Mouse (Mus musculus): ENCODE data around the gene Ifnb1. TPM values are rescaled to one million over a fixed set of nuclear protein-coding genes. Genes with fewer than 3 reads are reported as not detected.
"Not testable (repeated sequence)": the region's sequence is repeated elsewhere in the genome, so short reads cannot be mapped to it uniquely, and the experiment has no call there.

The Ifnb1 gene
- total RNA-seq (2021) = not detected
- long read RNA-seq, experiment 1 = 0 reads
- long read RNA-seq, experiment 2 = 0 reads

DNA sequence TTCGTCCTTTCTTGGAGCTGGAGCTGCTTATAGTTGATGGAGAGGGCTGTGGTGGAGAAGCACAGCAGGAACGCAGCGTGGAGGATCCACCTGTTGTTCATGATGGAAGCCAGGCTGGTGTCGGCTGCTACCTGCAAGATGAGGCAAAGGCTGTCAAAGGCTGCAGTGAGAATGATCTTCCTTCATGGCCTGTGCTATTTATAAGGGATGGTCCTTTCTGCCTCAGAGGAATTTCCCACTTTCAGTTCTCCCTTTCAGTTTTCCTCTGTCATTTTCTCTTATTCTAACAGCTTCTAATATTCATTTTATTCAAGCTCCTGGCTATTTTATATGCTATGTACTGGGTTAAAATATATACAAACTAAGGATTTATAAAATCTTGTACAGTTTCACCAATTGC lies at the start of gene Ifnb1:
TSS of gene Ifnb1 (minus strand) at position 101 of the 400 bp plus-strand sequence.
- no peak for DNase-seq (ENCODE audit: low spot score in 2 of 2)

DNA sequence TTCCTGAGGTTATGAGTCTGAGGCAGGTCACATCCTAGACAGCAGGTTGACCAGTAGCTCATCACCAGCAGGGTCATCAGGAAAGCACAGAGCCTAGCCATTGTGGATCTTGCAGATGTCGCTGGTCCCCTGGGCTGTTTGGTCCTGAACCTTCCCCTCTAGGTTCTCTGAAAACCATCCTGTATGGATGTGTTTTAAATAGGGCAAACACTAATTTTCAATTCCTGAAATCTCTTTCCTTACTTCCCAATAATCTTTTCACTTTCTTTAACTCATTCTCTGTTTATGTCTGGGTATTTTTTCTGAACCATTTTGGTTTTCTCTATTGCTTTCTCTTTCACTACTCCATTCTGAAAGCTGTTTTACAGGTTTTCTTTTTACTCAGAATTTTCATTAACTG lies 49.1 kb upstream of the Ifnb1 start, which contains the start of gene Ifna14:
TSS of gene Ifna14 (minus strand) at position 101 of the 400 bp plus-strand sequence.
- DNase-seq (ENCODE audit: low spot score in 2 of 2) = no peak

DNA sequence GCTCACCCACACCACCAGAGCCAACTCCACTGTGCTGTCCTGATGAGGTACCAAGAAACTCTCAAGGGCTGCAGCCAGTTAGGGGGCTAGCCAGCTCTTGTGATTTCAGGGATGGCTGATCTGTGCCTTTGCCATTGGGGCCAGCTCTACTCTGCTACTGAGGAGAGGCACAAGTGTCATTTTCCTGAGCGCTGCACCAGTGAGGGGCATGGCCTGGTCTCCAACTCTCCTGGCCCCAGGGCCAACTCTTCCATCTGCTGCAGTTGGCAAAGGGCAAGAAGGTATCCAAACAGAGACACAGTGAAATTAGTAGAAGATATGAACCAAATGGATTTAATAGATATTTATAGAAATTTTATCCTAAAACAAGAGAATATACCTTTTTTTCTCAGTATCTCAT lies 39.2 kb upstream of the Ifnb1 start:
- DNase-seq (ENCODE audit: low spot score in 2 of 2) = no peak

DNA sequence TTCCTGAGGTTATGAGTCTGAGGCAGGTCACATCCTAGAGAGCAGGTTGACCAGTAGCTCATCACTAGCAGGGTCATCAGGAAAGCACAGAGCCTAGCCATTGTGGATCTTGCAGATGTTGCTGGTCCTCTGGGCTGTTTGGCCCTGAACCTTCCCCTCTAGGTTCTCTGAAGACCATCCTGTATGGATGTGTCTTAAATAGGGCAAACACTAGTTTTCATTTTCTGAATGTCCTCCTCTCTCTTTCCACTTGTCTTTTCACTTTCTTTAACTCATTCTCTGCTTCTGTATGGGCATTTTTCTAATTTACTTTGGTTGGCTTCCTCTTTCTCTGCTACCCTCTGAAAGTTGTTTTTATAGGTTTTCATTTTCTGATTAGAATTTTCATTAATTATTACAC lies 35.6 kb upstream of the Ifnb1 start, which contains the start of gene Ifna15:
TSS of gene Ifna15 (minus strand) at position 101 of the 400 bp plus-strand sequence.
- not testable (repeated sequence) for DNase-seq (ENCODE audit: low spot score in 2 of 2)

DNA sequence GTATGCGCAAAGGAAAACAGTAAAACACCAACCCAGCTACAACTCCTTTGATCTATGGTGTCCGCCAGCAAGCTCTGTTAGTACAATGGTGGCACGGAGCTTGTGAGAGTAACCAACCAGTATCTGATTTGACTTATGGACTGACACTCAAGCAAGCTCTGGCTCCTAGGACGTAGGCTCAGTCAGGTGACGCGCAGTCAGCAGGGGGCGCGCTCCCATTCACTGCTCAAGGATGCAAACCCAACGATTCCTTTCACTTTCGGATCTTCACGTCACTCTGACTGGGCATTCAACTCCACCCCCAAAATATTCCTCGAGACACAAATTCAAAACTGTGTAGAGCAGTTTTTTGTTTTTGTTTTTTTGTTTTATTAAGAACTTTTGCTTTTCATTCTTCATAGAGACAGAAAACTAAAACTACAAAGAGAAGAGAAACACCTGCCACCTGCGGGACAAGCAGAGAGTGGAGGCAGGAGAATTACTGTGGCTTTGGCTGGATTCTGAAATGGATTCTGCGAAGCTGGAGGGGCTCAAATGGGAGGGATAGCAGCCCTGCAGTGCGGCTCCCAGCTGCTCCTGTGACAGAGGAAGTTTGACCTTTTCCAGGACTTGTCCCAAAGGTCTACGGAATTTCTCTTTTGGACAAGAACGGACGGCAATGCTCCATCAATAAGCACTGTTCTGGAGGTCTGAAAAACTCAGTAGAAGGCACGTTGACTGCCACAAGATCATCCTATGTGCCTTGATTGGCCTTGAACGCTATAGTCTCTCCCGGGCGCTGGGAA lies 27.8 kb upstream of the Ifnb1 start:
- peak; percentile 43 to 59 for DNase-seq (ENCODE audit: low spot score in 2 of 2)

DNA sequence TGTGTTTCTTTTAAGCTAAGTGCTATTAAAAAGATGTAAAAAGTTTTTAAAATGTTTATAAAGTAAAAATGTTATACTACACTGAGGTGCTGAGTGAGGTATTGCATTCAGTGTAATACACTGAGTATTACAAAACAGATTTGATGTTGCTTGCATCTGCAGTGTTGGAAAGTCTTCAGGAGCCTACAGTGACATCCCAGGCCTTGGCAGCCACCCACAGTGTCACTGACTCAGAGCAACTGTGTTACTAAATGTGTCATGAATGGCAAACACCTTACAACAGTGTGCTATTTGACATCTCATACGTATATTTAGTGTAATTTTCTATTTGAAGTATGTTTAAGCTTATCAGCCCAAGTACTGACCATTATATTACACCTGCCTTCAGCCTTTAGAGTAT lies 25.4 kb upstream of the Ifnb1 start:
- DNase-seq (ENCODE audit: low spot score in 2 of 2) = no peak

DNA sequence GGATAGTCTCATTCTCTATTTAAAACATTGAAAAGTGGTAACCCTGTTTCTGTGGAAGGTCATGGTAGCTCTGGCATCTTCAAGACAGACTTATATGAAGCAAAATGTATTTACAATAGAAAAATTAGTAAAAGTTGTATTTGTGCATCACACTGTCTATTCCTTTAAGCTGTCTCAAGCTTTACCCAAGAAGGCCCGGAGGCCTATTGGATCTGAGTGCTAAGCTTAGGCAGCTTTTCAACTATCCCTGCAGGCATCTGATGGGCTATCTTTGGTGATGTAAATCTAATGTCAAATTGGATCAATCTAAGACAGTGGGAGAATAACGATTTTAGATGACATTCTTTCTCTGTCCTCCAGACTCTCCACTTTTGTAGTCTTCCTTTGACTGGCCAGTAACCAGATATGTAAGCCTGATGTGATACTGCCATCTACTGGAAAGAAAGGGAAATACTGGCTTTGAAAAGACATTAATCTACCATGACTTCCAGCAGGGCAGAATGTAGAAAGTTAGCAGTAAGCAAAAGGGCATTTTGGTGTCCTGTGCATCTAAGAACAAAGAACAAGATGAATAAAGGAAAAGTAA lies 21.2 kb upstream of the Ifnb1 start:
- no peak for DNase-seq (ENCODE audit: low spot score in 2 of 2)

DNA sequence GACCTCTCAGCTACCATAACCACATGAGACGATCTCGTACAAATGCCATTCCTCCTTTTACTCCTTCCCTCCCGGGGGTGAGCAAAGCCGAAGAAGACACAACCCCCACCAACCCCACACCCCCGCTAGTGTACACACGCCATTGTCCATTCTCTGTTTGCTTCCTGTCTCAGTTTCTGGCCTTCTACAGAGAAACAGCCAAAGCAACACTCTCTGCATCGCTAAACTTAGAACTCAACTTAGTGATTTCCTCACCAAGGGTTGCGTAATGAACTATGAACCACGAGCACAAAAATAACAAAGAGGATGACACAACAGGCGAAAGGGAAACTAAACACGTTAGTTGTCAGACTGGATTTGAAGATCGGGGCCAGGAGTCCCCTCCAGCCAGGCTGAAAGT lies 14.8 kb upstream of the Ifnb1 start:
- DNase-seq (ENCODE audit: low spot score in 2 of 2) = no peak

DNA sequence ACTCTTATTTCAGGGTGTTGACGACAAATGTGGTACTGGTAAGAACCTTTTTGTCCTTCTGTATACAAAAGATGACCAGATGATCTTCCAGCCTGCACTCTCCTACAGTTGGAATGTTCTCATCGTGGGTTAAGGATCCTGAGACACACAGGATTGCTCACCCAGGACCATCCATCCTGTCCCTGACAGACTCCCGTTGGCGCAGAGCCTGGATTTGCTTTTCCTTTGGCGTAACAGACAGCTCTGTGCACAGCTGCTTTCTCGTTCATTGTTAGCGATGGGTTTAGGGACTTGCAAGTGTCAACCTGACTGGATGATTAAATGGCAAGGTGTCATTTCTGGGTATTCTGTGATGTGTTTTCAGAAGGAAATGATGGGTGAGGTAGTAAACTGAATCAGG lies 14.1 kb upstream of the Ifnb1 start:
- no peak for DNase-seq (ENCODE audit: low spot score in 2 of 2)

DNA sequence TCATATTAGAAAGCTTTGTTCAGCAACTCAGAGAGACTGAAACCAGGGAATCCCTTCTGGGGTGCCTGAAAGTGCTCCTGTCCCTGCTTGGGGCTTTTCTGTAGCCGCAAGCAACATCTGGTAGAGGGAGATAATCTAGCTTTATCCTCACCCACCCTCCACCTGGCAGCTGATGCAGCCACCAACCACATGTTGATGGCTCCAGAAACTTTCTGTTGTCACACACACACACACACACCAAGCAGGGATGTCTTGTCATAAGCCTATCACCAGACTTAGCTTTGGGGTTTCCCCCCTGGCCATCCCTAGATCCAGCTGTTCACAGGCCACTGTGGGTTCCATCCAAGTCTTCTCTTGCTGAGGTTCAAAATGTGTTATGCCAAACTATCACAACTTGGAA lies 13.2 kb upstream of the Ifnb1 start:
- no peak for DNase-seq (ENCODE audit: low spot score in 2 of 2)

DNA sequence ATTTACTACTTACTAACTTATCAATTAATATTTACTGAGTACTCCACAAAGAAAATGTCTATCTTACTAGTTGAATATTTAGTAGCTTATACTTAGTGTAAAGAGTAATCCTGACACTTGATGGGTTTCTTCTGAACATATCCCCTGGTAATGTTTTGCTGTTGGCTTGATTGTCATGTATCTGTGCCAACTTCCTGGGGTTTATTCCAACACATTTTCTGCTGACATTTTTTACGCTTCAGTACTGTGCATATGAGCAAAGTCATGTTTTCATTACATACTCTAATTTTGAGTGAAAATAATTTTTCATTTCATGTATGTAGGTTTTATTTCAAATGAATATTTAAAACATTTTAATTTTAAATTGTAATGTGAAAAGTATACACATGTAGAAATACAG lies 12.3 kb upstream of the Ifnb1 start:
- DNase-seq (ENCODE audit: low spot score in 2 of 2) = no peak

DNA sequence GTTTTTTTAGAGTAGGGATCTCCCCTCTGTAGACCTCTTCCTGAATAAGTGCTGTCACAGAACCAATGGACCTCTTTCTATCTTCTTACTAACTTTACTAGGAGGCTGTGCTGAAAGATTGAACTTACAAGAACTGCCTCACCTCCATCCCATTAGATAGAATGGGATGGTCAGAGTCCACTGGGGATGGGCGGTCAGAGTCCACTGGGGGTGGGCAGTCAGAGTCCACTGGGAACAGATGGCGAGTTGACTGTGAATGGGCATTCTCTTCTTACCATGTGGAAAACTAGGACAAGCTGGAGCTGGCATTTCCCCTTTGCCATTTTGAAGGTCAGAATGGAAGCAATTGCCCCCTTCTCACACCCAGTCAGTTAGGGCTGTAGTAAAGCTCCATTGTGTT lies 10.9 kb upstream of the Ifnb1 start:
- DNase-seq (ENCODE audit: low spot score in 2 of 2) = no peak

DNA sequence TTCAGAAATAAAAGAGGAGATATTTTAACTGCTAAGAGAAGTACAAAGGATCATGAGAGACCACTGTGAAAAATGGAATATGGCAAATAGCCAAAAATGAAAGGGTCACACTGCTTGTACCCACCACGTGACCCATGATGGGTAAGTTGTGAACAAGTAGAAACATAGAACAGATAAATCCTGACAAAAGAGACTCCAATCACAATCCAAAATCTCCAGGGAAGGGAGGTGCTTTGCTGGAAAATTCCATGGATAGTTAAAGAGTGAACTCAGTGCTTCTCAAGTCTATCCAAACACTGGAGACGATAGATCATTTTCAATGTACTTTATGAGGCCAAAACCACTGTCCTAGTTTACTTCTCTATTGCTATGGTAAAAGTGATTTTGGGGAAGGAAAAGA lies 8.3 kb upstream of the Ifnb1 start:
- no peak for DNase-seq (ENCODE audit: low spot score in 2 of 2)

DNA sequence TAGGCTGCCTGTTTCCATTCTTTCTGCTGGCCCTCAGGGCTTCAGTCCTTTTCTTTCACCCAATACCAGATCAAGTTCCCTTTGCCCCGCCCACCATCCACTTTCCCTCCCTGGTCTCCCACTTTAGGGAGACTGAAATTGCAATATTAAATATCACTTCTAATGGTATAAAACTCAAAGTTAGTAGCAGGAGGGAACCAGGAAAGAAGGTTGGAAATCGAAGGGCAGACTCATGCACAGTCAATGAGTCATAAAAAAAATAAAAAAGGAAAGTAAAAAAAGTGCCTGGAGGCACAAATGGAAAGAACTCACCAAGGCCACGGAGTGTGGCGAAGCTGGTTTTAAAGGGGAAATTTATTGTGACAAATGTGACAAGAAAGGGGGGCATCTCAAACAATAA lies 7.7 kb upstream of the Ifnb1 start:
- DNase-seq (ENCODE audit: low spot score in 2 of 2) = no peak

DNA sequence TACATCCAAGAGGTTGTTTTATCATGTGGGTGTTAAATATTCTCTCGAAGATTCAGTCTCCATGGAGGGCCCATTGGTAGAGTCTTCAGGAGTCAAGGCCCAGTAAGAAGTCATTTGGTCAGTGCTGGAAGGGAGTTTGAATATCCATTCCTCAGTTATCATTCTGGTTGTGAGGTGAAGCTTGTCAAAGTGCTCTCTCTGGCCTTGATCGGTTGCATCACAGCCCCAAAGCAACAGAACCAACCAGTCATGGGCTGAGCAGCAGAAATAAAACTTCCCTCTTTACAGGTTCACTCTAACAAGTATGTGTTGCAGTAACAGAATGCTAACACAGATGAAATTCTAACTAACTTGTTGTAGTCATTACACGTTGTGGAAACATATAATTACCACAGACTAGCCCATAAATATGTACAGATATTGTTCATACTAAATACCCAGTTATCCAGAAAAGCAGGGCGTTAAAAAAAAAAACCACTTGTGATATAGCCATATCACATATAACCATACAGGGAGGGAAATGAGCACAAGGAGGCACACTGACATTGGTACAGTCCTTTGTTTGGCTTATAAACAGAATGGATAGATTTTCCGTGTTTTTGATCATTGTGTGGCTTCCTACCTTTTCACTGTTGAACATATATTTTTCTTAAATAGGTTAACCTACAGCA lies 3.9 kb upstream of the Ifnb1 start:
- no peak for DNase-seq (ENCODE audit: low spot score in 2 of 2)

DNA sequence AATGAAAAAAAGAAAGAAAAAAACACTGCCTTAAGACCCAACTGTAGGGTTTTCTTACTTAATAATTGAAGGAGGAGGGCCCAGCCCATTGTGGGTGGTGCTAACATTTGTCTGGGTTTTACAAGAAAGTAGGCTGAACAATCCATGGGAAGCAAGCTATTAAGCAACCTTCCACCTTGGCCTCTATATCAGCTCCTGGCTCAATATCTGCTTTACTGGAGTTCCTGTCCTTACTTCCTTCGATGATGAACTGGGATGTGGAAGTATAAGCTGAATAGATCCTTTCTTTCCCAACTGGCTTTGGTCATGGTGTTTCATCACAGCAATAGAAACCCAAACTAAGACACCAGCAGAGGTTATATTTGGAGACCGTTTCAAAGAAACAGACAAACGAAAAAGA lies 2.8 kb upstream of the Ifnb1 start:
- no peak for DNase-seq (ENCODE audit: low spot score in 2 of 2)

DNA sequence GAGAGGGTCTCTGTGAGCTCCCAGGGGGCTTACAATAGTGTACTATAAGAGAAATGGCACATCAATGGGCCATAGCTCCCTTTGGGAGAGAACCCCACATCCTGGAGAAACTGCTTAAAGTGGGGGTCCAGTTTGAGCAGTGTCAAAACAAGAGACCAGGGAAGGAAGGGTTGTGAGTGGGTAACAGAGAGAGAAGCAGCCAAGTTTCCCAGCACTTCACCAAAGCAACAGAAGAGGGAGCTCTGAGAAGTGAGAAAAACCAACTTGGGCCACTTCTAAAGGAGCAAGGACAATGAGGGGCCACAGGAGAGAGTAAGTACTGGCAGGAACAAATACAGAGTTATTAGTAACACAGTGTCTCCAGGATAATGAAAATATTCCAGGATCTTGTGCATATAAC lies 667 bp upstream of the Ifnb1 start:
- DNase-seq (ENCODE audit: low spot score in 2 of 2) = no peak

DNA sequence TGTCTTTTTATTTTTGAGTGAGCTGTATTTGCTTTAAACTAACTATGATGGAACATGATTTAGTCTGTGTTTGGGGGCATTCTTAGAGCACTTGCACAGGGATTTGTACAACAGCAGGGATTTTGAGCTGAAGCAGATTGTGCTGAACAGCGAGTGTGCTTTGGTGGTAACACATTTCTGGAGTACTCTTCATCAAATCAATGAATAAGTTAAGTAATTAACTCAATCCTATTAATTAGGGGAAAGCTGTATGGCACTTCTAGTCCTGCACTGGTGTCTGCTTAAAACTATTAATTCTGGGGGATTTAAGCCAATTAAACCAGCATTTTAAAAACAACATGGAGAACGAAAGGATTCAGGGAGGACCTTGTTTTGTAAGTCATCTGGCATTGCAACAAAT lies 4.6 kb downstream of the Ifnb1 start:
- no peak for DNase-seq (ENCODE audit: low spot score in 2 of 2)

DNA sequence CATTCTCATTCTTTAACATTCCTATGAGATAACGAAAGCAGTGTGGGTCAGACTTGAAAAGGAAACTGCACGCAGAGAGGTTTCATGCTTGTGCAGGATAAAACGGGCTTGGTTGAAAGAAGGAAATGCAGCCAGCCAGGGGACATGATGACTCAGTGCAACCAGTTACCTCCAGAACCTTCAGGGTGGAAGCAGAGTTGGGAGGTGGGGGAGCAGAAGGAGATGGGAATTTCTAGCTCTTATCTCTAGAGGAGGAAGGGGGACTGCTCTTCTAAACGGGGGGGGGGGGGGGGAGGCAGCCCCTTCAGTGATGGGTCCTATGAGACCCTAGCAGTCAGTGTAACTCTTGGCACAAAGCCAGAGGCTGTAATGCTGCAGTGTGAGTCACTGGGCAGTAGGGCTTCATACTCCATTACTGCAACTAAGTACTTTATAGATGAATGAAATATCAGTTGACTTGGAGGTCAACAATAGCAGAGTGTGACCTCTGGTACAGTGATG lies 6.8 kb downstream of the Ifnb1 start:
- DNase-seq (ENCODE audit: low spot score in 2 of 2) = no peak

DNA sequence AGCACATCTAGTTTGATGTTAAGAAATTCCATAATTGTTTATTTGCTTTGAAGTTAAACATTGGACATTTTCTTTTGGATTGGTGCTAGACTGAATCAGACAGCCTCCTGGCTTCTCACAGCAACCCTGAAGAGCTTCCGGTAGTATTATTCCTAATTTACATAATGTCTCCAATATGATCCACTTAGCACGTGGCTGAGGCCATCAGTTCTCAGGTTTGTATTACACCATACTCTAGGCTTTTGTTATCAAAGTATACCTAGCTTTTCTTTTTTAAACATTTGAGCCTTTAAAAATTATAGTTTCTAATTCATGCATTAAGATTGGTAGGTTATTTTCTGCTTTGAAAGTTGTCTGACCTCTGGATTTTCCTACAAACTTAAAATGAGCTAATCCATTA lies 7.3 kb downstream of the Ifnb1 start:
- DNase-seq (ENCODE audit: low spot score in 2 of 2) = no peak

DNA sequence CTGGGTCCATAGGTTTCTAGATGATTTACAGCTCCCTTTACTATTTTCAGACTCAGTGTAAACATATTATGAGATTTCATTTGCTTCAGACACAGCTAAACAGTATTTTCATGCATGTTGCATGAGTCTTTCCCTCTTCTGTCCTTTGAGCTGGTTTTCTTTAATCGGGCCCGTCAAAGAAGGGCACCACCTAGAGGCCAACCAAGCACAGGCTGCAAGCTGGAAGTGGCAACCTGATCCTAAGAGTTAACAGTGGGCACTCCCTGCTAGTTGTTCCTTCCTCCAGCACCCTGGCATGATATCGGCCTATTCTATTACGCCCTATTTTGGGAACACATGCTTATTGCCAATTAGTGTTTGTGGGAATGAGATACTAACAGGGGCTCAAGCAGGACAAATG lies 8.2 kb downstream of the Ifnb1 start:
- peak in 1 of 2 experiments; percentile 56 for DNase-seq (ENCODE audit: low spot score in 2 of 2)

DNA sequence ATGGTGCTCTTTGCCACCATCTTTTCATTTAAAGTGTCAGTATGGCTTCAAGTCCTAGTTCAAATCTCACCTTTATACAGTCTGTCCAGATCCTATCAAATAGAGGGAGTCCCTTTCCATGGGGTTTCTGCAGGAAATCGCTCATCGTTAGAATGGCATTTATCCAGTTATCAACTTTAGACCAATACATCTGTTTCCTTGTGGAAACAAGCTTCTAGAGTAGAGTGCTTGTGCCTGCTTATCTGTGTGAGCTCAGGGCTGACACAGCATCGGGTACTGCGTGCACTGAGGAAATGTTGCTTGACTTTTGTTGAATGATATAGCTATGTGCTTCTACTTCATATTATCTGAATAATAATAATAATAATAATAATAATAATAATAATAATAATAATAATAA lies 8.8 kb downstream of the Ifnb1 start:
- no peak for DNase-seq (ENCODE audit: low spot score in 2 of 2)

Data from gastrocnemius, postnatal 4 days (tissue).